Comparison of ENCODE assay signal across 8 mouse cellular contexts in the genomic region with DNA sequence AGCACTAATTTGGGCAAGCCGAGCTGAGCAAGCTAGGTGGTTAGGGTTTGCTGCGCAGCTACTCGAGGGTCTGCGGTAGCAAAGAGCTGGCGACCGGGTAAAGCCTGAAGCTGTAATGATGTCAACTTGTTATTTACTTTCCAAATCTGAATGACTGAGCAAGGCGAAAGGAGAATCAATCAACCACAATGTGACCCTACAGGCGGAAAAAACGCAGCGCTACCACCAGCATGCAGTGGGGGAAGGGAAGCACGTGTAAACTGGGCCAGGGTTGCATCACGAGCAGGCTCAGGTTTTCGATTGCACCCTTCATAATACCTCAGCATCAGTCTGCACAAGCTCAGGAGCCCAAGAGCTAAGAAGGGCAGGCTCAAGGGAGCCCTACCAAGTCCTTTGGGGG. TPM values are rescaled to one million over a fixed set of nuclear protein-coding genes. Genes with fewer than 3 reads are reported as not detected.
A peak's percentile ranks its signal among the peaks of the same experiment; 100 is the strongest.
DNase-seq lines count a peak whose midpoint lies in the region; ATAC-seq and TF ChIP-seq lines count a peak whose summit lies in the region.

No protein-coding gene starts in this region.

- H3K27ac ChIP-seq in heart, embryonic 12.5 days (ENCODE audit: poor library complexity, severe bottlenecking), result peak overlapping the region; percentile 97
- H3K27ac ChIP-seq in kidney, postnatal 0 days, result peak overlapping the region; percentile 95; the same call in 1 of the 2 replicates
- peak overlapping the region; percentile 84 for H3K27ac ChIP-seq in liver, embryonic 11.5 days (ENCODE audit: low read depth, low read length)
- peak overlapping the region; percentile 96 for H3K27ac ChIP-seq in stomach, embryonic 14.5 days (ENCODE audit: low read length)

- H3K9ac ChIP-seq in heart, embryonic 12.5 days, result peak overlapping the region; percentile 18; the same call in 1 of the 2 replicates
- no peak overlapping the region for H3K9ac ChIP-seq in kidney, postnatal 0 days (ENCODE audit: low read depth, low read length)
- H3K9ac ChIP-seq in liver, embryonic 11.5 days (ENCODE audit: low read depth, low read length), result peak overlapping the region; percentile 85; the same call in 1 of the 2 replicates
- no peak overlapping the region for H3K9ac ChIP-seq in stomach, embryonic 14.5 days (replicated peaks; ENCODE audit: low read depth, low read length)

- 0 out of 2 replicates have a peak, but pooled peaks cover 6% of the 10 kb centered on the region for H3K9me3 ChIP-seq in erythroblast, embryonic 14.5 days (ENCODE audit: control insufficient read depth, low read length)
- 0 out of 2 replicates have a peak, but pooled peaks cover 6% of the 10 kb centered on the region for H3K9me3 ChIP-seq in heart, embryonic 12.5 days (replicated peaks)
- H3K9me3 ChIP-seq in kidney, postnatal 0 days (replicated peaks; ENCODE audit: low read length), result no peaks in the 10 kb centered on the region
- no peaks in the 10 kb centered on the region for H3K9me3 ChIP-seq in liver, embryonic 11.5 days (ENCODE audit: control insufficient read depth, low read length)
- H3K9me3 ChIP-seq in stomach, embryonic 14.5 days (ENCODE audit: control insufficient read depth, low read depth, low read length), result no peaks in the 10 kb centered on the region

- H3K4me1 ChIP-seq in erythroblast, embryonic 14.5 days (ENCODE audit: control insufficient read depth), result peaks cover 25% of the 10 kb centered on the region
- H3K4me1 ChIP-seq in heart, embryonic 12.5 days (replicated peaks), result no peaks in the 10 kb centered on the region
- H3K4me1 ChIP-seq in kidney, postnatal 0 days (replicated peaks; ENCODE audit: insufficient read depth, low read length), result 0 out of 2 replicates have a peak, but pooled peaks cover 3% of the 10 kb centered on the region
- H3K4me1 ChIP-seq in liver, embryonic 11.5 days (replicated peaks; ENCODE audit: control insufficient read depth, insufficient read depth, low read length), result peaks cover 3% of the 10 kb centered on the region; the same call in 1 of the 2 replicates
- H3K4me1 ChIP-seq in stomach, embryonic 14.5 days (ENCODE audit: control insufficient read depth, insufficient read depth, low read length), result peaks cover 6% of the 10 kb centered on the region; the same call in 1 of the 2 replicates

- 0 out of 2 replicates have a peak, but pooled peaks have one; percentile 16 for ATAC-seq in heart, embryonic 12.5 days (ENCODE audit: insufficient number of reproducible peaks, low FRiP score)
- peak; percentile 71 for ATAC-seq in kidney, postnatal 0 days (replicated peaks; ENCODE audit: low FRiP score, low read depth)
- ATAC-seq in liver, embryonic 11.5 days (replicated peaks; ENCODE audit: low FRiP score), result peak; percentile 40
- ATAC-seq in stomach, embryonic 14.5 days (ENCODE audit: insufficient number of reproducible peaks, insufficient read depth, low FRiP score, low read depth), result peak; percentile 64

- 14% methylated on average over 13 of the region's 13 CpGs for WGBS in heart, embryonic 12.5 days
- WGBS in kidney, postnatal 0 days, result 21% methylated on average over 13 of the region's 13 CpGs
- WGBS in liver, embryonic 11.5 days, result 15% methylated on average over 13 of the region's 13 CpGs
- 16% methylated on average over 13 of the region's 13 CpGs for whole genome bisulfite sequencing in stomach, embryonic 14.5 days

- H3K4me2 ChIP-seq in heart, embryonic 12.5 days, result peak overlapping the region; percentile 70
- peak overlapping the region; percentile 55; the same call in 1 of the 2 replicates for H3K4me2 ChIP-seq in kidney, postnatal 0 days (ENCODE audit: low read length)
- peak overlapping the region; percentile 65 for H3K4me2 ChIP-seq in liver, embryonic 11.5 days
- peak overlapping the region; percentile 40 for H3K4me2 ChIP-seq in stomach, embryonic 14.5 days (replicated peaks; ENCODE audit: low read depth, low read length)

- TF ChIP-seq CTCF in kidney, postnatal 0 days (IDR thresholded peaks at IDR 0.05; ENCODE audit: low read depth), result peak; percentile 22; the same call in 1 of the 2 replicates

- H3K4me3 ChIP-seq in erythroblast, embryonic 14.5 days (replicated peaks), result peak overlapping the region; percentile 74
- peak overlapping the region; percentile 32 for H3K4me3 ChIP-seq in heart, embryonic 12.5 days
- no peak overlapping the region for H3K4me3 ChIP-seq in kidney, postnatal 0 days (replicated peaks; ENCODE audit: low read depth, low read length)
- H3K4me3 ChIP-seq in liver, embryonic 11.5 days (ENCODE audit: low read depth, low read length), result peak overlapping the region; percentile 70
- no peak overlapping the region for H3K4me3 ChIP-seq in stomach, embryonic 14.5 days (ENCODE audit: low read depth, low read length)

- H3K27me3 ChIP-seq in erythroblast, embryonic 14.5 days (ENCODE audit: control insufficient read depth), result no peaks in the 10 kb centered on the region
- H3K27me3 ChIP-seq in heart, embryonic 12.5 days (replicated peaks), result no peaks in the 10 kb centered on the region
- H3K27me3 ChIP-seq in kidney, postnatal 0 days (ENCODE audit: insufficient read depth, low read length), result no peaks in the 10 kb centered on the region
- H3K27me3 ChIP-seq in liver, embryonic 11.5 days (replicated peaks; ENCODE audit: control insufficient read depth, insufficient read depth, low read length), result no peaks in the 10 kb centered on the region
- H3K27me3 ChIP-seq in stomach, embryonic 14.5 days (ENCODE audit: control insufficient read depth, insufficient read depth, low read length), result no peaks in the 10 kb centered on the region

- DNase-seq in A20 (ENCODE audit: low read depth, low spot score), result peak; percentile 88
- peak; percentile 96 for DNase-seq in brain, adult 2 months (ENCODE audit: low read depth, low spot score)
- peak; percentile 94 for DNase-seq in kidney, postnatal 0 days (ENCODE audit: low spot score)
- peak; percentile 72 for DNase-seq in liver, embryonic 11.5 days (ENCODE audit: low spot score)
- peak; percentile 91 for DNase-seq in naive thymus-derived CD4-positive, alpha-beta T cell, adult 2 months (ENCODE audit: low read depth)

- H3K36me3 ChIP-seq in erythroblast, embryonic 14.5 days (ENCODE audit: control insufficient read depth), result no peaks in the 10 kb centered on the region
- H3K36me3 ChIP-seq in heart, embryonic 12.5 days, result no peaks in the 10 kb centered on the region
- H3K36me3 ChIP-seq in kidney, postnatal 0 days (ENCODE audit: insufficient read depth, low read length), result no peaks in the 10 kb centered on the region
- no peaks in the 10 kb centered on the region for H3K36me3 ChIP-seq in liver, embryonic 11.5 days (ENCODE audit: control insufficient read depth, insufficient read depth, low read length)
- H3K36me3 ChIP-seq in stomach, embryonic 14.5 days (ENCODE audit: control insufficient read depth, insufficient read depth, low read length), result no peaks in the 10 kb centered on the region

RNA-seq across cellular contexts. Expression of a gene that starts 1.7 kb away (rescaled TPM):
- polyA plus RNA-seq in erythroblast, embryonic 14.5 days (2012), result 0.09 and 0.10 TPM in 2 replicates
- polyA plus RNA-seq in heart, embryonic 12.5 days (2016; fragmentation: Nextera tagmentation; extraction: Ambion mirVana), result 63.4 and 63.6 TPM in 2 replicates
- polyA plus RNA-seq in kidney, postnatal 0 days (2015; fragmentation: Nextera tagmentation; extraction: Ambion mirVana), result 46.9 and 53.9 TPM in 2 replicates
- polyA plus RNA-seq in liver, embryonic 11.5 days (2014; fragmentation: Nextera tagmentation; extraction: Ambion mirVana), result 53.0 and 56.7 TPM in 2 replicates
- 88.9 and 90.1 TPM in 2 replicates for polyA plus RNA-seq in stomach, embryonic 14.5 days (2014; fragmentation: Nextera tagmentation; extraction: Ambion mirVana)

Comparison
In these comparisons a context has a peak if more than half of its experiments do, and no peak if none do; other contexts are left out.
1. H3K4me3 ChIP-seq: peak in erythroblast, embryonic 14.5 days (single experiment), heart, embryonic 12.5 days (single experiment) and liver, embryonic 11.5 days (single experiment); none in kidney, postnatal 0 days (single experiment) and stomach, embryonic 14.5 days (single experiment).
2. ATAC-seq: peak in every context shown above with its lines; median percentile 71 in kidney, postnatal 0 days; 64 in stomach, embryonic 14.5 days; 40 in liver, embryonic 11.5 days; 16 in heart, embryonic 12.5 days.
3. H3K9ac ChIP-seq: peak in heart, embryonic 12.5 days (single experiment) and liver, embryonic 11.5 days (single experiment); none in kidney, postnatal 0 days (single experiment) and stomach, embryonic 14.5 days (single experiment).
4. RNA of a gene that starts 1.7 kb away (polyA plus RNA-seq): 88.9 to 90.1 TPM in stomach, embryonic 14.5 days, 63.4 to 63.6 TPM in heart, embryonic 12.5 days, 53.0 to 56.7 TPM in liver, embryonic 11.5 days and 46.9 to 53.9 TPM in kidney, postnatal 0 days; 0.09 to 0.10 TPM in erythroblast, embryonic 14.5 days; every median in the first group is over 10 times any median in the second.
5. Peak in every context shown above with its lines, with median percentiles within 50 percentile points of each other: DNase-seq, H3K27ac ChIP-seq and H3K4me2 ChIP-seq.